Mouse (Mus musculus): ENCODE data around the gene Ubb. TPM values are rescaled to one million over a fixed set of nuclear protein-coding genes. Genes with fewer than 3 reads are reported as not detected.

The Ubb gene
- polyA plus RNA-seq, 1 experiment from 2014 or later: 2,677 TPM

DNA sequence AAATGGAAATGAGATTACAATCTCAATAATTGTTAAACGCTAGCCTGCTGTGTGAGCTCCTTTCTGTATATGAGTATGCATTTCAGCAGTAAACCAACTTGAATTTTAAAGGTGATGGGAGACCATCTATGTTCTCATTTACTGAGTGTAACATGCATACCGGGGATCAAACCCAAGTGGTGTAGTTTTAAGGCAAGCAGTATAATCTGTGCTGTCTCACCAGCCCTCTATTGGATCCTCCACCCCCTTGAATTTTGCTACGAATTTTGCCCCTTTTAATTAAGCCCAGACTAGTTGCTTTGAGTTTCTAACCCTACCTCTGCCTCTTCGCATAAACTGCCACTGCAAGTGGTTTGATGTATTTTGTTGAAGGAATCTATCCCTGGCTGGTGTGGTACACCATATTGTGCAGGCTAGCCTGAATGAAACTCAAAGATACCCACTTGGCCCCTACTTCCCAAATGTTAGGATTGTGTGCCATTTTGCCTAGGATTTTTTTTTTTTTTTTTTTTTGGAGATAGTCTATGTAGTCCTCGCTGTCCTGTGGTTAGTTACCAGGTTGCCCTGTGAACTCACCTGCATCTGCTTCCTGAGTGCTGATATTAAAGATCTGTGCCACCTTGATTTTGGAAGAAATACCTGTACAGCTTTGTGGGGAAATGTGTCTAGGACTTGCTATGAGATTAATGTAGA, 3.3 kb downstream of the Ubb start:
- Histone ChIP-seq H3K4me3 (ENCODE audit: low read depth, low read length) (peak overlapping the region; percentile 51), H3K27me3 (ENCODE audit: control insufficient read depth, insufficient read depth, low read length) (no peaks in the 10 kb centered on the region), H3K27ac (ENCODE audit: low read depth, low read length) (no peak overlapping the region), H3K4me2 (peak overlapping the region; percentile 83), H3K4me1 (ENCODE audit: control insufficient read depth, insufficient read depth, low read length) (peaks cover 21% of the 10 kb centered on the region), H3K9ac (ENCODE audit: low read depth, low read length) (no peak overlapping the region), H3K36me3 (ENCODE audit: control insufficient read depth, insufficient read depth, low read length) (peaks cover 8% of the 10 kb centered on the region; the same call in 1 of the 2 replicates), H3K9me3 (replicated peaks; ENCODE audit: control insufficient read depth, low read length) (no peaks in the 10 kb centered on the region)
- 77% methylated on average over 5 of the region's 5 CpGs for WGBS (ENCODE audit: insufficient replicate concordance)
- no peak for ATAC-seq (replicated peaks; ENCODE audit: insufficient number of reproducible peaks, low FRiP score, low TSS enrichment)

GRCm38 (mm10) chr11:62554934-62555517, 4.1 kb downstream of the Ubb start:
- Histone ChIP-seq H3K4me3 (ENCODE audit: low read depth, low read length) (no peak overlapping the region), H3K27me3 (ENCODE audit: control insufficient read depth, insufficient read depth, low read length) (no peaks in the 10 kb centered on the region), H3K4me1 (ENCODE audit: control insufficient read depth, insufficient read depth, low read length) (peaks cover 22% of the 10 kb centered on the region), H3K4me2 (peak overlapping the region; percentile 83; the same call in 1 of the 2 replicates), H3K9ac (ENCODE audit: low read depth, low read length) (no peak overlapping the region), H3K27ac (ENCODE audit: low read depth, low read length) (no peak overlapping the region), H3K9me3 (replicated peaks; ENCODE audit: control insufficient read depth, low read length) (no peaks in the 10 kb centered on the region), H3K36me3 (ENCODE audit: control insufficient read depth, insufficient read depth, low read length) (peaks cover 8% of the 10 kb centered on the region; the same call in 1 of the 2 replicates)
- ATAC-seq (replicated peaks; ENCODE audit: insufficient number of reproducible peaks, low FRiP score, low TSS enrichment): no peak

GRCm38 (mm10) chr11:62555896-62556412, 5.0 kb downstream of the Ubb start:
- ATAC-seq (replicated peaks; ENCODE audit: insufficient number of reproducible peaks, low FRiP score, low TSS enrichment): no peak
- Histone ChIP-seq H3K4me2 (no peak overlapping the region), H3K27ac (ENCODE audit: low read depth, low read length) (no peak overlapping the region), H3K9ac (ENCODE audit: low read depth, low read length) (no peak overlapping the region), H3K9me3 (replicated peaks; ENCODE audit: control insufficient read depth, low read length) (no peaks in the 10 kb centered on the region), H3K4me3 (ENCODE audit: low read depth, low read length) (no peak overlapping the region), H3K36me3 (ENCODE audit: control insufficient read depth, insufficient read depth, low read length) (peaks cover 8% of the 10 kb centered on the region; the same call in 1 of the 2 replicates), H3K4me1 (ENCODE audit: control insufficient read depth, insufficient read depth, low read length) (peaks cover 22% of the 10 kb centered on the region), H3K27me3 (ENCODE audit: control insufficient read depth, insufficient read depth, low read length) (no peaks in the 10 kb centered on the region)

DNA sequence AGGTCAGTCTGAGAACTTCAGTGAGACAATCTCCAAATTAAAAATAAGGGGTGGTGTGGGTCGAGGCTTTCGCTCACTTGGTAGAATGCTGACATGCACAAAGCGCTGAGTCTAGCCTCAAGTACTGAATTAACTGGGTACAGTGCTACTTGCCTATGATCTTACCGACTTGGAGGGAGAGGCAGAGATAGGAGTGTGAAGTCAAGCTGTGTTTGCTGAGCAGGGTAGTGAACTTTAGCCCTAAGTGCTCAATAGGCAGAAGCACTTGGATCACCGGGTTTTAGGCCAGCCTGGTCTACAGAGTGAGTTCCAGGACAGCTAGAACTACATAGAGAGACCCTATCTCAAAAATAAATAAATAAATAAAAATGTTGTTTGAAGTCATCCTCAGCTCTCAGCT, 6.2 kb downstream of the Ubb start:
- Histone ChIP-seq H3K4me3 (ENCODE audit: low read depth, low read length) (no peak overlapping the region), H3K27ac (ENCODE audit: low read depth, low read length) (no peak overlapping the region), H3K4me2 (no peak overlapping the region), H3K9me3 (replicated peaks; ENCODE audit: control insufficient read depth, low read length) (no peaks in the 10 kb centered on the region), H3K9ac (ENCODE audit: low read depth, low read length) (no peak overlapping the region), H3K36me3 (ENCODE audit: control insufficient read depth, insufficient read depth, low read length) (peaks cover 8% of the 10 kb centered on the region; the same call in 1 of the 2 replicates), H3K4me1 (ENCODE audit: control insufficient read depth, insufficient read depth, low read length) (peaks cover 22% of the 10 kb centered on the region), H3K27me3 (ENCODE audit: control insufficient read depth, insufficient read depth, low read length) (no peaks in the 10 kb centered on the region)
- ATAC-seq (replicated peaks; ENCODE audit: insufficient number of reproducible peaks, low FRiP score, low TSS enrichment): no peak
- 57% methylated on average over 5 of the region's 5 CpGs for WGBS (ENCODE audit: insufficient replicate concordance)

GRCm38 (mm10) chr11:62558152-62558551, 7.2 kb downstream of the Ubb start:
- Histone ChIP-seq H3K9me3 (replicated peaks; ENCODE audit: control insufficient read depth, low read length) (no peaks in the 10 kb centered on the region), H3K27ac (ENCODE audit: low read depth, low read length) (no peak overlapping the region), H3K4me1 (ENCODE audit: control insufficient read depth, insufficient read depth, low read length) (peaks cover 22% of the 10 kb centered on the region), H3K4me3 (ENCODE audit: low read depth, low read length) (no peak overlapping the region), H3K27me3 (ENCODE audit: control insufficient read depth, insufficient read depth, low read length) (no peaks in the 10 kb centered on the region), H3K36me3 (ENCODE audit: control insufficient read depth, insufficient read depth, low read length) (peaks cover 8% of the 10 kb centered on the region; the same call in 1 of the 2 replicates), H3K4me2 (no peak overlapping the region), H3K9ac (ENCODE audit: low read depth, low read length) (no peak overlapping the region)
- ATAC-seq (replicated peaks; ENCODE audit: insufficient number of reproducible peaks, low FRiP score, low TSS enrichment): no peak
- WGBS (ENCODE audit: insufficient replicate concordance): 64% methylated on average over 2 of the region's 2 CpGs

GRCm38 (mm10) chr11:62558961-62559646, 8.1 kb downstream of the Ubb start:
- ATAC-seq (replicated peaks; ENCODE audit: insufficient number of reproducible peaks, low FRiP score, low TSS enrichment): no peak
- Histone ChIP-seq H3K4me1 (ENCODE audit: control insufficient read depth, insufficient read depth, low read length) (peaks cover 12% of the 10 kb centered on the region), H3K9ac (ENCODE audit: low read depth, low read length) (no peak overlapping the region), H3K36me3 (ENCODE audit: control insufficient read depth, insufficient read depth, low read length) (no peaks in the 10 kb centered on the region), H3K27me3 (ENCODE audit: control insufficient read depth, insufficient read depth, low read length) (no peaks in the 10 kb centered on the region), H3K27ac (ENCODE audit: low read depth, low read length) (no peak overlapping the region), H3K4me3 (ENCODE audit: low read depth, low read length) (no peak overlapping the region), H3K4me2 (no peak overlapping the region), H3K9me3 (replicated peaks; ENCODE audit: control insufficient read depth, low read length) (no peaks in the 10 kb centered on the region)
- 37% methylated on average over 6 of the region's 6 CpGs for WGBS (ENCODE audit: insufficient replicate concordance)

GRCm38 (mm10) chr11:62560463-62561016, 9.6 kb downstream of the Ubb start:
- peak overlapping the region; percentile 41 for H3K4me3 ChIP-seq (ENCODE audit: low read depth, low read length)
- H3K27ac ChIP-seq (ENCODE audit: low read depth, low read length): no peak overlapping the region
- no peaks in the 10 kb centered on the region for H3K36me3 ChIP-seq (ENCODE audit: control insufficient read depth, insufficient read depth, low read length)
- ATAC-seq (replicated peaks; ENCODE audit: insufficient number of reproducible peaks, low FRiP score, low TSS enrichment): no peak
- no peaks in the 10 kb centered on the region for H3K27me3 ChIP-seq (ENCODE audit: control insufficient read depth, insufficient read depth, low read length)
- H3K9me3 ChIP-seq (replicated peaks; ENCODE audit: control insufficient read depth, low read length): no peaks in the 10 kb centered on the region
- peak overlapping the region; percentile 79 for H3K4me2 ChIP-seq
- 26% methylated on average over 43 of the region's 43 CpGs for WGBS (ENCODE audit: insufficient replicate concordance)
- peak overlapping the region; percentile 46; the same call in 1 of the 2 replicates for H3K9ac ChIP-seq (ENCODE audit: low read depth, low read length)
- H3K4me1 ChIP-seq (ENCODE audit: control insufficient read depth, insufficient read depth, low read length): peaks cover 5% of the 10 kb centered on the region; the same call in 1 of the 2 replicates

GRCm38 (mm10) chr11:62563590-62563989, 12.6 kb downstream of the Ubb start:
- Histone ChIP-seq H3K4me1 (ENCODE audit: control insufficient read depth, insufficient read depth, low read length) (peaks cover 5% of the 10 kb centered on the region; the same call in 1 of the 2 replicates), H3K9ac (ENCODE audit: low read depth, low read length) (no peak overlapping the region), H3K27me3 (ENCODE audit: control insufficient read depth, insufficient read depth, low read length) (no peaks in the 10 kb centered on the region), H3K9me3 (replicated peaks; ENCODE audit: control insufficient read depth, low read length) (no peaks in the 10 kb centered on the region), H3K4me2 (no peak overlapping the region), H3K4me3 (ENCODE audit: low read depth, low read length) (no peak overlapping the region), H3K36me3 (ENCODE audit: control insufficient read depth, insufficient read depth, low read length) (no peaks in the 10 kb centered on the region), H3K27ac (ENCODE audit: low read depth, low read length) (no peak overlapping the region)
- 78% methylated on average over 2 of the region's 2 CpGs for WGBS (ENCODE audit: insufficient replicate concordance)
- ATAC-seq (replicated peaks; ENCODE audit: insufficient number of reproducible peaks, low FRiP score, low TSS enrichment): no peak

Data from heart, embryonic 11.5 days (tissue).